Mouse (Mus musculus): ENCODE results near the gene Ap1s1.

DNA sequence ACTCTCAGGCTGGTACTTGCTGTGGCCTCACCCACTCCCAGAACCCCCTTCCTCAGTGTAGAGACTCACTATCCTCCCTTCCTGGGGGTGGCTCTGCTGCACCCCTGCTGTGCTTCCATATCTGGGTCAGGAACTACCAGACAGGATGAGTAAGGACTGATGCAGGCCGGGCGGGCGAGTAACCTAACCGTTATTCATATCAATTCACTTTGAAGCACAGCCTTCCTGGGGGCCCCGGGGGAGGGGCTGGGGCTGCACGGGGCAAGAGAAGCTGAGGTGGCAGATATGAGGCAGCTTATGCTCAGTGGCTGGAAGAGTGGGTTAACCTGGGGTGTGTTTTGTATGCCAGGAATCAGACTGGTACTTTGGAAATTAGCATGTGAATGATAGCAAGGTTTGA, 39.1 kb upstream of the Ap1s1 start:
- TF ChIP-seq EP300 (IDR thresholded peaks at IDR 0.05; ENCODE audit: low read depth) (no peak), CTCF (IDR thresholded peaks at IDR 0.05; ENCODE audit: low read depth) (no peak)
